Comparison of ENCODE assay signal across 8 mouse cellular contexts in the genomic region with DNA sequence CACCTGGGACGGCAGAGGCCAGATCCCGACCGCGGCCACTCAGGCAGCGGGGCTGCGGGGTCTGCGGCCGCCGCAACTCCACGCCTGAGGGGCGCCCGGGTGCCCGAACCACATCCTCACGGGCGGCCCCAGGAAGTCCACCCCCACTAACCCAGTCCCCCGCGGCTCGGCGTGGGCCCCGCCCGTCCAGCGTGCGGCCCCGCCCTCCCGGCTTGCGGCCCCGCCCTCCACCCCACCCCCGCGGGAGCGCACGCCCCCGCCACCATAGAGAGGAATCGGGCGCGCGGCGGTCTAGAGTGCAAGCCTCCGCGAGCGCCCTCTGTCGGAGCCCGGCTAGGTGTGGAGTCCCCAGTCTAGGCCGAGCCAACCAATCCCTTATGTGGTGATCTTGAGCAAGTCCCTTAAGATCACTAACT. TPM values are rescaled to one million over a fixed set of nuclear protein-coding genes. Genes with fewer than 3 reads are reported as not detected.
DNase-seq lines count a peak whose midpoint lies in the region; ATAC-seq lines count a peak whose summit lies in the region.

TSS of gene Rffl (minus strand) at position 180 of the 416 bp plus-strand sequence.

- no peaks in the 10 kb centered on the region for H3K27me3 ChIP-seq in megakaryocyte, embryonic 14.5 days (replicated peaks)

- H3K4me3 ChIP-seq in megakaryocyte, embryonic 14.5 days (replicated peaks) = peak within 1 kb of the TSS; percentile 95

- peaks cover 51% of the 10 kb centered on the region for H3K4me1 ChIP-seq in megakaryocyte, embryonic 14.5 days

- peaks cover 29% of the 10 kb centered on the region for H3K36me3 ChIP-seq in megakaryocyte, embryonic 14.5 days (replicated peaks; ENCODE audit: low read length)

- peak; percentile 71 for ATAC-seq in common myeloid progenitor, adult 5-6 weeks (replicated peaks; ENCODE audit: low read depth, poor library complexity, severe bottlenecking)

- peak; percentile 97 for DNase-seq in ZHBTc4 (ENCODE audit: low read depth, low spot score)
- peak; percentile 88 to 92 for DNase-seq in gastrocnemius, adult 8-10 months (ENCODE audit: low spot score in 2 of 2)
- DNase-seq in hindlimb bud, embryonic 11.5 days (ENCODE audit: extremely low spot score, low read depth, low spot score) = peak; percentile 63
- DNase-seq in left cerebral cortex, adult 8-10 months (ENCODE audit: low spot score in 2 of 2) = peak; percentile 79 to 85
- DNase-seq in right cerebral cortex, postnatal 10 days (ENCODE audit: low spot score in 2 of 2) = peak; percentile 93 to 96
- peak; percentile 98 for DNase-seq in urinary bladder, postnatal 25 days (ENCODE audit: low spot score)

- H3K9me3 ChIP-seq in megakaryocyte, embryonic 14.5 days = peaks cover 3% of the 10 kb centered on the region; the same call in 1 of the 2 replicates

RNA-seq across cellular contexts. Expression of gene Rffl, which starts in this region (rescaled TPM):
- 12.5 and 14.4 TPM in 2 replicates for total RNA-seq in common myeloid progenitor, adult 5-6 weeks (2017)
- total RNA-seq in gastrocnemius, adult 8-10 months (2022) = 1 to 10 TPM; 7.5 to 9.7 (median 8.8) TPM
- 10 to 100 TPM; 13.8 to 14.4 (median 14.3) TPM for total RNA-seq in left cerebral cortex, adult 8-10 months (2022)
- 5.6 and 33.5 TPM in 2 replicates for polyA plus RNA-seq in megakaryocyte, embryonic 14.5 days (2012; ENCODE audit: insufficient read depth, low replicate concordance)

Comparison
In these comparisons a context has a peak if more than half of its experiments do, and no peak if none do; other contexts are left out.
1. Peak in every context shown above with its lines: DNase-seq, ATAC-seq and H3K4me3 ChIP-seq.